Mouse (Mus musculus) midbrain, embryonic 11.5 days (tissue): Measurements from ENCODE around the gene Pla2g4d. TPM values are rescaled to one million over a fixed set of nuclear protein-coding genes. Genes with fewer than 3 reads are reported as not detected.

Experiments used
- ATAC-seq: fragments of 200-750 bp; cut with Nextera tagmentation; 2 replicates; pipeline ENCODE4 v1.8.0; 2017; ENCODE audit warnings: moderate TSS enrichment, moderate library complexity; ENCODE audit not compliant: low FRiP score
- DNase-seq: peaks from one replicate; pipeline ENCODE4 v3.0.0; 2015; ENCODE audit warnings: low spot score; ENCODE audit errors: missing footprints
- H3K27ac ChIP-seq: fragments of 300-500 bp; sonication (generic); 2 replicates; pipeline ENCODE4 v1.5.1; 2014; ENCODE audit warnings: low read depth, low read length
- H3K27me3 ChIP-seq: fragments of 300-500 bp; sonication (generic); 2 replicates; pipeline ENCODE4 v1.6.1; 2014; ENCODE audit warnings: mild to moderate bottlenecking, low read length, moderate library complexity, mixed read lengths; ENCODE audit not compliant: control insufficient read depth, insufficient read depth
- H3K36me3 ChIP-seq: fragments of 300-500 bp; sonication (generic); 2 replicates; pipeline ENCODE4 v1.6.1; 2014; ENCODE audit warnings: mild to moderate bottlenecking, low read length, moderate library complexity, mixed read lengths; ENCODE audit not compliant: control insufficient read depth, insufficient read depth
- H3K4me1 ChIP-seq: fragments of 300-500 bp; sonication (generic); 2 replicates; pipeline ENCODE4 v1.6.1; 2014; ENCODE audit warnings: low read length; ENCODE audit not compliant: control insufficient read depth, insufficient read depth
- H3K4me2 ChIP-seq: fragments of 300-500 bp; sonication (generic); 2 replicates; pipeline ENCODE4 v1.6.1; 2014; ENCODE audit warnings: mild to moderate bottlenecking, moderate library complexity
- H3K4me3 ChIP-seq: fragments of 300-500 bp; sonication (generic); 2 replicates; pipeline ENCODE4 v1.5.1; 2014; ENCODE audit warnings: low read depth, low read length
- H3K9ac ChIP-seq: fragments of 300-500 bp; sonication (generic); 2 replicates; pipeline ENCODE4 v1.6.1; 2014; ENCODE audit warnings: low read length
- H3K9me3 ChIP-seq: fragments of 300-500 bp; sonication (generic); 2 replicates; pipeline ENCODE4 v1.6.1; 2016; ENCODE audit warnings: low read length; ENCODE audit not compliant: control insufficient read depth
- WGBS: fragments of 180-500 bp; shearing (Covaris S2); extraction: QIAGEN DNeasy Blood & Tissue Kit; methylation state at CpG from one replicate; pipeline ENCODE4 v1.1.7; 2014; 5-methylcytosine and 5-hydroxymethylcytosine counted together
- polyA plus RNA-seq: library from polyadenylated mRNA; unstranded; fragments of >200 nt; fragmentation: Nextera tagmentation; extraction: Ambion mirVana; gene quantifications from 2 replicates; pipeline ENCODE4 v1.2.1, GENCODE M21; 2014

Pla2g4d gene
- polyA plus RNA-seq, 1 experiment from 2014 or later = 0.05 TPM

GRCm38 (mm10) chr2:120299866-120300265 lies 10.9 kb upstream of the Pla2g4d start:
- 81% methylated on average over 4 of the region's 4 CpGs for whole genome bisulfite sequencing
- no peak for ATAC-seq
- no peak for DNase-seq

GRCm38 (mm10) chr2:120296160-120296559 lies 7.2 kb upstream of the Pla2g4d start:
- H3K36me3 ChIP-seq = no peaks in the 10 kb centered on the region
- ATAC-seq = no peak
- H3K27me3 ChIP-seq = no peaks in the 10 kb centered on the region
- H3K9ac ChIP-seq = no peak overlapping the region
- H3K4me2 ChIP-seq = no peak overlapping the region
- H3K27ac ChIP-seq = no peak overlapping the region
- H3K4me1 ChIP-seq = no peaks in the 10 kb centered on the region
- H3K9me3 ChIP-seq = no peaks in the 10 kb centered on the region
- 10% methylated on average over 2 of the region's 2 CpGs for WGBS
- no peak overlapping the region for H3K4me3 ChIP-seq
- DNase-seq = no peak

More at GRCm38 (mm10) chr2:120299866-120300265, 10.9 kb upstream of the Pla2g4d start:
- Histone ChIP-seq H3K4me1 (no peaks in the 10 kb centered on the region), H3K9me3 (no peaks in the 10 kb centered on the region), H3K4me2 (no peak overlapping the region), H3K36me3 (no peaks in the 10 kb centered on the region), H3K27ac (no peak overlapping the region), H3K4me3 (no peak overlapping the region), H3K27me3 (no peaks in the 10 kb centered on the region), H3K9ac (no peak overlapping the region)

- Histone ChIP-seq H3K9ac (no peak overlapping the region), H3K36me3 (no peaks in the 10 kb centered on the region), H3K9me3 (no peaks in the 10 kb centered on the region), H3K27me3 (no peaks in the 10 kb centered on the region), H3K4me2 (no peak overlapping the region), H3K4me3 (no peak overlapping the region), H3K4me1 (no peaks in the 10 kb centered on the region), H3K27ac (no peak overlapping the region)
- DNase-seq = no peak
- WGBS = 83% methylated on average over 8 of the region's 9 CpGs
- ATAC-seq = no peak
Measured at GRCm38 (mm10) chr2:120291471-120292078, 2.6 kb upstream of the Pla2g4d start.

- H3K27ac ChIP-seq = no peak overlapping the region
- no peak overlapping the region for H3K4me3 ChIP-seq
- H3K4me2 ChIP-seq = no peak overlapping the region
- no peak for DNase-seq
- WGBS = 87% methylated on average over 3 of the region's 3 CpGs
- ATAC-seq = no peak
- H3K27me3 ChIP-seq = no peaks in the 10 kb centered on the region; the same call in 1 of the 2 replicates
- no peaks in the 10 kb centered on the region for H3K36me3 ChIP-seq
- no peaks in the 10 kb centered on the region for H3K4me1 ChIP-seq
- H3K9ac ChIP-seq = no peak overlapping the region
- no peaks in the 10 kb centered on the region for H3K9me3 ChIP-seq
Measured at GRCm38 (mm10) chr2:120288401-120288800, 596 bp downstream of the Pla2g4d start.

GRCm38 (mm10) chr2:120285639-120286038 lies 3.4 kb downstream of the Pla2g4d start:
- Histone ChIP-seq H3K4me3 (no peak overlapping the region), H3K27ac (no peak overlapping the region), H3K36me3 (no peaks in the 10 kb centered on the region), H3K9ac (no peak overlapping the region), H3K4me2 (no peak overlapping the region), H3K4me1 (no peaks in the 10 kb centered on the region), H3K9me3 (no peaks in the 10 kb centered on the region), H3K27me3 (no peaks in the 10 kb centered on the region; the same call in 1 of the 2 replicates)
- ATAC-seq (no peak), DNase-seq (no peak)
- WGBS = 83% methylated on average over 4 of the region's 4 CpGs

- no peak overlapping the region for H3K4me2 ChIP-seq
- H3K27me3 ChIP-seq = no peaks in the 10 kb centered on the region; the same call in 1 of the 2 replicates
- no peak overlapping the region for H3K4me3 ChIP-seq
- ATAC-seq (no peak), DNase-seq (no peak)
- no peak overlapping the region for H3K27ac ChIP-seq
- no peak overlapping the region for H3K9ac ChIP-seq
- no peaks in the 10 kb centered on the region for H3K36me3 ChIP-seq
- no peaks in the 10 kb centered on the region for H3K4me1 ChIP-seq
- no peaks in the 10 kb centered on the region for H3K9me3 ChIP-seq
Measured at GRCm38 (mm10) chr2:120284705-120285104, 4.3 kb downstream of the Pla2g4d start.

GRCm38 (mm10) chr2:120284094-120284493 lies 4.9 kb downstream of the Pla2g4d start:
- Histone ChIP-seq H3K27ac (no peak overlapping the region), H3K9me3 (no peaks in the 10 kb centered on the region), H3K36me3 (no peaks in the 10 kb centered on the region), H3K4me2 (no peak overlapping the region), H3K4me3 (no peak overlapping the region), H3K9ac (no peak overlapping the region), H3K4me1 (no peaks in the 10 kb centered on the region), H3K27me3 (no peaks in the 10 kb centered on the region; the same call in 1 of the 2 replicates)
- ATAC-seq (no peak), DNase-seq (no peak)
- WGBS = 84% methylated on average over 5 of the region's 5 CpGs

GRCm38 (mm10) chr2:120283550-120283949 lies 5.4 kb downstream of the Pla2g4d start:
- no peaks in the 10 kb centered on the region for H3K36me3 ChIP-seq
- DNase-seq = no peak

GRCm38 (mm10) chr2:120281221-120281620 lies 7.8 kb downstream of the Pla2g4d start:
- ATAC-seq (no peak), DNase-seq (no peak)
- H3K4me2 ChIP-seq = no peak overlapping the region
- H3K9ac ChIP-seq = no peak overlapping the region
- H3K27ac ChIP-seq = no peak overlapping the region
- 63% methylated on average over 3 of the region's 3 CpGs for WGBS
- no peaks in the 10 kb centered on the region; the same call in 1 of the 2 replicates for H3K27me3 ChIP-seq
- H3K9me3 ChIP-seq = no peaks in the 10 kb centered on the region
- H3K36me3 ChIP-seq = no peaks in the 10 kb centered on the region
- no peak overlapping the region for H3K4me3 ChIP-seq
- no peaks in the 10 kb centered on the region for H3K4me1 ChIP-seq

More at GRCm38 (mm10) chr2:120283550-120283949, 5.4 kb downstream of the Pla2g4d start:
- Histone ChIP-seq H3K9ac (no peak overlapping the region), H3K4me3 (no peak overlapping the region), H3K27me3 (no peaks in the 10 kb centered on the region; the same call in 1 of the 2 replicates), H3K4me1 (no peaks in the 10 kb centered on the region), H3K9me3 (no peaks in the 10 kb centered on the region), H3K4me2 (no peak overlapping the region), H3K27ac (no peak overlapping the region)
- WGBS = 60% methylated on average over 6 of the region's 6 CpGs
- ATAC-seq = no peak
